Mouse (Mus musculus) embryo, embryonic 9.5 days (tissue): ENCODE results near the gene Ube2j2.

ENCODE experiments used
- DNase-seq: peaks from one replicate; pipeline ENCODE4 v3.0.0-alpha.2; 2017; ENCODE audit errors: extremely low spot score

Gene Ube2j2

GRCm38 (mm10) chr4:155943534-155944249 lies at the start of gene Ube2j2:
Ube2j2 (plus strand) TSS chr4:155943831.
- peak; percentile 99 for DNase-seq

GRCm38 (mm10) chr4:155894311-155894881 lies 49.2 kb upstream of the Ube2j2 start:
- DNase-seq, result no peak

DNA sequence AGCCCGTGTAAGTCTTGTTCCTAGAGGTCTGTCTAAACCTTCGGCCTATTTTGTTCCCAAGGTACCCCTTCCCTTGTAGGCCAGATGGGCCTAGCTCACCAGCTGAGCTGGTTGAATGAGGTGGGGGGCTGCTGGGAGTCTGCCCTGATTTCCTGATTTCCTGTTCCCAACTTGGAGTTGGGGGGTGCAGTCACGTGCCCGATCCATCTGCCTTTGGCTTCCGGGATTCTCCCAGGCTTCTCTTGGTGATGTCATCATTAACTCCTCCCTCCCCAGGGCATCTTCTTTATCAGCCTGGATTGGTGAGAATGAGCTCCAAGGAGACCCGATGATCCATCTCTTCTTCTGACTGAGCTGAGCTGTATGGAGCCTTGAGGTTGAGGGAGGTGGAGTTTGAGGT lies 48.4 kb upstream of the Ube2j2 start:
- DNase-seq, result no peak

GRCm38 (mm10) chr4:155895826-155896225 lies 47.8 kb upstream of the Ube2j2 start:
- no peak for DNase-seq

- DNase-seq, result no peak
Measured at GRCm38 (mm10) chr4:155896461-155896860, 47.2 kb upstream of the Ube2j2 start.

DNA sequence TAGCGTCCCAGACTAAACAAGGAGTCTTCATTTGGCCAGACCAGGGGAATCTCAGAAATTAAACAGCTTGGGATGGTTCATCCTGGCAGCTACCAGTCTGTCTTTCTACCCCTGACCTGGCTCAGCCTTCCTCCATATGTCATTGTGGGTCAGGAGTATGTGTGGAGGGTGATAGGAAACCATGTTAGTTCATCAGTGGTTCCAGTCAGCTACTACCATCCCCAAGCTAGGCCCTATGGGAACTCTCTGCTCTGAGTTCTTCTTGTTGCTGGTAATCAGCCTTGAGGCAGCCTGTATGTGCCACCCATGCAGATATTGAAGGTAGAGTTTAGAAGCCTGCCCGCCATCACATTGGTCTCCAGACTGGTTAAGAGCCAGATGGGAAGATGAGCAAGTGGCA lies 45.3 kb upstream of the Ube2j2 start:
- DNase-seq, result no peak

DNA sequence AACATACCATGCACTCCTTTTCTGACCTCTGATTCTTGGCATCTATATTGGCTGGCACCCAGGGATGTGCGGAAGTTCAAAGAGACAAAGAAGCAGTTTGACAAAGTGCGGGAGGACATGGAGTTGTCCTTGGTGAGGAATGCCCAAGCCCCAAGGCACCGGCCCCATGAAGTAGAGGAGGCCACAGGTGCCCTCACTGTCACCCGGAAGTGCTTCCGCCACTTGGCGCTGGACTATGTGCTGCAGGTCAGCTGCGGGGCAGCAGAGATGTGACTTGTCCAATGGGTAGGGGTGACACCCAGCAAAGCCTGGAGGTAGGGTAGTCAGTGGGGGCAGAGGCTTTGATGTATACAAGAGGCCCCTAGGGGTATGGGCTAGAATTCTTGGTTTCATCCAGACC lies 44.3 kb upstream of the Ube2j2 start:
- no peak for DNase-seq

DNA sequence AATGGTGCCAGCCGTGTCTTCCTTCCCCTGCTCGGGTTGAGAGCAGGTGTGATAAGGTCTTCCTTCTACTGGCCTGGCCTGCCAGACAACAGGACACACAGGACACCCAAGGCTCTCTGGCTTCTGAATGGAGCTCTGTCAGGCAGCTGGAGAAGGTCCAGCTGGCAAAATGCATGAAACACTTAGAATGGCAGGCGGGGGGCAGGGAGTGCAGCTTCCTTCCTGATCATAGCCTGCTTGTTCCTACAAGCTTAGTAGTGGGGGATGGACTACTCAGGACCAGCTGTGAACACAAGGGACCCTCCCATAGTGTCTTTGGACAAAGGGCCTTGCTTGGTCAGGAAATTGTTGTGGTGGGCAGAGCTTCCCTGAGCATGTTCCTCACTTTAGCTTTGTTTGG lies 42.4 kb upstream of the Ube2j2 start:
- DNase-seq, result no peak

DNA sequence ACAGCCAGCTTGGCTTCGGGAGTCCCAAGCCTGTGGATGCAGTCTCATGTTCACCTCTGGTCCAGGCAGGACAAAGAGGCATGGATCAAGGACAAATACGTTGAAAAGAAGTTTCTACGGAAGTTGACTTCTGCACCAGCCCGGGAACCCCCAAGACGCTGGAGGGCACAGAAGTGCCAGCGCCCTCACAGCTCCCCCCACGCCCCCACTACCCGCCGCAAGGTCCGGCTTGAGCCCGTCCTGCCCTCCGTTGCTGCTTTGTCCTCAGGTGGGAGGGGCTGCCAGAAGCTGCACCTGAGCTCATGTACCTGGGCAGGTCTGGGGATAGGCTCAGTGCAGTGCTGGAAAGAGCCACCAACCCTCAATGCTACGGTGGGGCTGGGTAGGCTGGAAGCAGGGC lies 40.4 kb upstream of the Ube2j2 start:
- no peak for DNase-seq

- DNase-seq, result no peak
Measured at GRCm38 (mm10) chr4:155904318-155905102, 39.1 kb upstream of the Ube2j2 start.

DNA sequence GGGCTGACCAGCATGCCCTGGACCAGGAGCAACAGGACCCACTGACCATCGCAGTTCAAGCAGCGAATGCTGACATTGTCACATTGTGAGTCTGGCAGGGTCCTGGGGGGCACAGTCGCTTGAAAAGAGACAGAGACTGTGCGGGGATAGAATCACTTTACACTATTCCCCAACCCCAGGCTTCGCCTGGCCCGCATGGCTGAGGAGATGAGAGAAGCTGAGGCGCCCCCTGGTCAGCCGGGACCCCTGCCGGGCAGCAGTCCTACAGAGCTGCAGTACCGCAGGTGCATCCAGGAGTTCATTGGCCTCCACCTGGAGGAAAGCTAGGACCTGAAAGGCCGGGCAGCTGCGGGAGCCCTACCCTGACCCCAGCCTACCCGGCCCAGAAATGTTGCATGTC lies 38.0 kb upstream of the Ube2j2 start:
- DNase-seq, result no peak

DNA sequence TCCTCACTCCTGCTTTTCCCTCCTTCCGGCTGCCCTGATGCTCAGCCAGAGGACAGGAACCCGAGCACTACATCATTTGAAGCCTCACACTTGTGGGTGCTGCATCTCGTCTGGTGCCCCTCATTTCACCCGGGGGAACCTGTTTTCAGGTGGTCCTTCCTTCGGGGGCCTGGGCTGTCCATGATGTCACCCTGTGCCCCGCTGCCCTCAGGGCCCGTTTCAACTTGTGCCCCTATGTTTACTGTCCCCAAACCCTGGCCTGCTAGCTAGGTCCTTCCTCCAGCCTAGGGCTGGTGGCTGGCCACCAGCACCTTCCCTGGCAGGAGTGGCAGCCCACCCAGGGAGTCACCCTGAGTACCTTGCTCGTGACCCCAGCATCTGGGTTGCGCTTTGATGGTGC lies 37.5 kb upstream of the Ube2j2 start:
- no peak for DNase-seq

DNA sequence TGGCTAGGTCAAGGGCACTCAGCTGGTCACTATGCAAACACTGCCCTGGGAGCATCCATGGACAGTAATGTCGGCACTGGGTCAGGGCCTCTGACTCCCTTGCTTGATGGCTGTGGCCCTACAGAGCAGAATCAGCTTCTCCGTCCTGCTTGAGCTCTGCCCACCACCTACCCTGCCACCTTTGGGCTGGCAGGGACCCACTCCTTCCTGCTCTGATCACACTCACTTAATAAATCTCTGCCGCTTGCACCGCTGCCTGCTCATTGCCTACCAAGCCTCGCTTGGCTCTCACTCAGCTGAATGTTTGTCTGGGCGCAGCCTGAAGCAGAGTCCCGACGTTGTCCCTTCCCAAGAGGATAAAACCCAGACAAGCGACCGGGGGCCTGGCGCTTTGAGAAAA lies 36.6 kb upstream of the Ube2j2 start:
- no peak for DNase-seq

DNA sequence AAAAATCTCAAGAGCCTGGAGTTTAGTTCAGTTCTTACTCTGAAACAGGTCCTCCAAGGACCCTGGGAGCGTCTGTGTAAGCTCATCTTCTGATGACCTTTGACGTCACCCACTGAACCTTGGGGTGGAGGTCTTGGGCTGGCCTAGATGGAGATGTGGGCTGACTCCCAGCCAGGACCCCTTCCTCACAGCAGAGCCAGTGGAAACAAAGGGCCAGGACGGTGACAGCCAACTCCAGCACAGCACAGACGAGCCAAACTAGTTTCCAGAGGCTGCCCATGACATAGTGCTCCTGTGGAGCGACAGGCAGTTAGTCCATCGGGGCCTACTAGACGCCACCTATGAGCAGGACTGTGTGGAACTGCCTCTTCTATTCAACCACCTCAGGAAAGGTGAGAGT lies 35.4 kb upstream of the Ube2j2 start:
- DNase-seq, result no peak

DNA sequence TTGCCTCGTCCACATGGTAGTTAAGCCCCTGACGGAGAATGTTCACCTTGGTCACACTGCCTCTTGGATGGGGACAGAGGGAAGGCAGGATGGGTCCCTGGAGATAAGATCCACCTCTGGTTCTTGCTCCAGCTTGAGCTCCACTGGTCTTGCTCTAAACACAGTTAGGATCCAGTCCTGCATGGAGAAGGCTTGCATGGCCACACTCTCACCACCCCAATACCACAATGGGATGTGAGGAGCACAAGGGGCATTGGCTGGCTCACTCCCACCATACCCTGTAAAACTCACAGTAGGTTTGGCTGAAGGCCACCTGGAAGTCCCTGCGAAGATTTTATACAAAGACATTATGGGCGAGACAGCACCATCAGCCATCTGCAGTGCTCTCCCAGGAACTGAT lies 34.9 kb upstream of the Ube2j2 start:
- DNase-seq, result no peak

GRCm38 (mm10) chr4:155932031-155932430 lies 11.6 kb upstream of the Ube2j2 start:
- no peak for DNase-seq

- no peak for DNase-seq
Measured at GRCm38 (mm10) chr4:155943049-155943452, 580 bp upstream of the Ube2j2 start.

DNA sequence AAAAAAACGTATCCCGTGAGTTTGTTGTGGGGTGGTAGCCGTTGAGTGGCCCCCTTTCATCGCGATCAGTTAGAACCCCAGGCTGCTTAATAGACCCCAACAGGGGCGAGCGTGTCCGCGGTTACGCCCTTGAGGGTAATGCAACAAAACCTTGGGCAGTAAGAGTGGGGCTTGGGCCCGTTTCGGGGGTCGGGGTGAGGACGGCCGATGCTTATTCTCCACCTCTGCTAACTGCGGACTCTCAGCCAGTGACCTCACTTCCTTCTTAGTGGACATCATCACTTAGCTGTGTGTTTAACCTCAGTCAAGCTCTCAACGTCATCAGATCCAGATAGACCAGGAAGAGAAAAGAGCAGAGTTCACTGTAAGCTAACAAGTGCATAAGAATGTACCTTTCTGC lies 640 bp downstream of the Ube2j2 start:
- DNase-seq, result no peak

DNA sequence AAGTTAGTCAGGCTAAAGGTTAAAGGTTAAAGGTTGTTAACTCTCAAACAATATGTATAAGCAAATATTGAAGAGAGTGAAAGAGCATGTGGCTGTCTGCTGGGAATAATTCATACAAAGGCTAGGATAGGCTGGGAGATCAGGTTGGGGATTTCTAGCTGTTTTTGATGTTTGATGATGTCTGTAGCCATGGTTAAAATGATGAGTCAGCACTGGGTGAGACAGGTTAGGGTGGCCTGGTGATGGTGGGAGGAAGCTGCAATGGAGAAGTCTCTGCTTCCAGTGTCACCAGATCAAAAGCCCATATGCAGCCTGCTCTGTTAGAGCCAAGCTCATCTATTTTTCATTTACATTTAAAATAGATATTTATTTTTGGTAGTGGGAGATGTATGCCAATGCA lies 3.5 kb downstream of the Ube2j2 start:
- DNase-seq, result no peak

- DNase-seq, result no peak
Measured at GRCm38 (mm10) chr4:155955491-155955890, 11.9 kb downstream of the Ube2j2 start.

GRCm38 (mm10) chr4:155959275-155959674 lies 15.6 kb downstream of the Ube2j2 start:
- peak; percentile 72 for DNase-seq

DNA sequence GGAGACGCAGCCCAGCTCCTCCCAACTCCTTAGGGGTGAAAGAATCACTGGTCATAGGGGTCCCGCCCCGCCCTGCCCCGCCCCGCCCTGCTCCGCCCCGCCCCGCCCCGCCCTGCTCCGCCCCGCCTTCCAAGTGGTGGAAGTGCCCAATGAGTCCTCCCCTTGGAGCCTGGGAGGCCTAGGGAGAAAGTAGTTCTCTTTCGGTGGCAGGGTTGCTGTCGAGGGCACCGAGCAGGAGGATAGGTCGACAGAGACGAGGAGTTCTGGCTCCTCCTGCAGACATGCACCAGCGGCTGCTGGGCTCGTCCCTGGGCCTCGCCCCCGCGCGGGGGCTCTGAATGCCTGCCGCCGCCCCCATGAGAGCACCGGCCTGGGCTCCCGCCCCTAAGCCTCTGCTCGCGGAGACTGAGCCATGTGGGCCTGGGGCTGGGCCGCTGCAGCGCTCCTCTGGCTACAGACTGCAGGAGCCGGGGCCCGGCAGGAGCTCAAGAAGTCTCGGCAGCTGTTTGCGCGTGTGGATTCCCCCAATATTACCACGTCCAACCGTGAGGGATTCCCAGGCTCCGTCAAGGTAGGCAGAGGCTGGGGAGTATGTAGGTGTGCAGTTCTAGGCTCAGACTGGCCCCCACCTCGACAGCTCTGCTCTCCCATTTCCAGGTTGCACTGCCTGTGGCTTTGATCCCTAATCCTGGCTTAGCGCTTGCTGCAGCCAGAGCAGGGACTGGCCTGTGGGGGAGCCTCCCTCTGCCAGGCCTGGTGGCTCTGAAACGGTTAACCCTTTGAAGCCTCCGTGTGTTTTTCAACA lies 18.7 kb downstream of the Ube2j2 start, which contains the start of gene C1qtnf12:
Gene C1qtnf12 (plus strand): TSS at position 152 of the 805 bp plus-strand sequence.
- peak; percentile 80 for DNase-seq
